Mouse (Mus musculus) cerebellum, postnatal 14 days (tissue): ENCODE data around the gene Hrh3.

Source experiments
- DNase-seq, 2 experiments: peaks; one replicate each; pipeline ENCODE4 v3.0.0; 2021; ENCODE audit warnings: mixed read lengths in 2 of 2

The Hrh3 gene

GRCm38 (mm10) chr2:180053001-180053400 is 51.3 kb downstream of the Hrh3 start:
- no peak for DNase-seq

GRCm38 (mm10) chr2:180051986-180052733 is 52.1 kb downstream of the Hrh3 start:
- DNase-seq = peak; percentile 27 to 60

GRCm38 (mm10) chr2:180050986-180051385 is 53.3 kb downstream of the Hrh3 start:
- DNase-seq = peak; percentile 95 to 97
